Mouse (Mus musculus) adrenal gland, postnatal 4 days (tissue): ENCODE data around the gene Dab1. TPM values are rescaled to one million over a fixed set of nuclear protein-coding genes. Genes with fewer than 3 reads are reported as not detected.

Experiments
- DNase-seq, 2 experiments: peaks; one replicate each; pipeline ENCODE4 v3.0.0; 2021 to 2022; ENCODE audit warnings: low spot score in 2 of 2, mixed read lengths in 2 of 2
- total RNA-seq, 2 experiments: library from RNA; stranded (reverse); gene quantifications; 2 replicates each; pipeline ENCODE4 v1.2.3; 2021

Dab1 gene
- total RNA-seq, 2 experiments from 2014 or later: 2.1 to 4.3 TPM

DNA sequence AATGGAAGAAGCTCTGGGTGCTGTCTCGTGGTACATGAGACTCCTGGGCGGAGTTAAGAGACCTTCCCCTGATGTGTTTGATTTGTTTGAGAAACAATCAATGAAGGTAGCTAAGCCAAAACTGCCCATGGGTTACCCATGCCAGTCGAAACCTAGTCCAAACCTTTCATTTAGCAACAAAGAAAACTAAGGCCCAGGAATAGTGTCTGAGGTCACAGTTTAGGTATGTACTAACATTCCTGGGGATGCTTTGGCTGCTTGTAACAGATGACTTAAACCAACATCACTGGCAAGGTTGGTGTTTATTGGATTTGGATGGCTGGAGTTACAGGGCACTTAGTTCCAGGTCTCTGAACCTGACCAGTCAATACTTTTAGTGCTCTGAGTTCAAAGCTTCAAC is 610.1 kb downstream of the Dab1 start:
- no peak for DNase-seq

DNA sequence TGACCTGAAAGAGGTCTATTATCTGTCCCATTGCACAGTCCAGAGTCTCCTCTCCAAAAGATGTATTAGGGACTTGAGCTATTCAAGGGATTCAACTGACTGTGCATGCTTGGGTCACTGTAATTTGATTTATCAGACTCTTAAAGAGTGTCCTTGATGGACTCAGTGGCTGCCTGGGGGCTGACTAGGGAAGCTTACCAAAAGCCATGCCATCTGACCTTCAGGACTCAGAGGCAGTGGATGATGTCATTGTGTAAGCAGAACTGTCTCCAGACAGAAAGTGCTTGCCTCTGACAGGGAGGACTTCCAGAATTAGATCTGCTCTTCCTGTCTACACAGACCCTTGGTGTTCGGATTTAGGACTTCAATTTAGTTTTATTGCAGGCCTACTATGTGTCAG is 627.3 kb downstream of the Dab1 start:
- no peak for DNase-seq

DNA sequence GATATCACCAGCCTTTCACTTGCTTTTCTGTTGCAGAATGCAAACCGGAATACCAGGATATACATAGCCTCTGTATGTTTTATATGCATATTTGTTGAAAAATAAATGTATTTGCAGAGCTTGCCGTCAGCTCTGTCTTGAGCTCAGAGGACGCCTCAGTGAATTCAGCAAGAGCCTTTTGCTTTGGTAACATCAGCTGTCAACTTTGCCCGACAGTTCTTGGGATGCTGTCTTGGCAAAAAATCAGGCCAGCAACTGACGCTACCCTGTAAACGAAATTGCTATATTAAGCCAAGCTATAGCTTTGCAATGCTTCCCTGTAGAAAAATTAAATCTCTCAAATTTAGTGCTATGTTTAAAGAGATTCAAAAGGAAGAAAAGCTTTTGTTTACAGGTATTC is 630.3 kb downstream of the Dab1 start:
- no peak for DNase-seq

- DNase-seq: no peak
Observed at GRCm38 (mm10) chr4:104257776-104258175, 638.6 kb downstream of the Dab1 start.

DNA sequence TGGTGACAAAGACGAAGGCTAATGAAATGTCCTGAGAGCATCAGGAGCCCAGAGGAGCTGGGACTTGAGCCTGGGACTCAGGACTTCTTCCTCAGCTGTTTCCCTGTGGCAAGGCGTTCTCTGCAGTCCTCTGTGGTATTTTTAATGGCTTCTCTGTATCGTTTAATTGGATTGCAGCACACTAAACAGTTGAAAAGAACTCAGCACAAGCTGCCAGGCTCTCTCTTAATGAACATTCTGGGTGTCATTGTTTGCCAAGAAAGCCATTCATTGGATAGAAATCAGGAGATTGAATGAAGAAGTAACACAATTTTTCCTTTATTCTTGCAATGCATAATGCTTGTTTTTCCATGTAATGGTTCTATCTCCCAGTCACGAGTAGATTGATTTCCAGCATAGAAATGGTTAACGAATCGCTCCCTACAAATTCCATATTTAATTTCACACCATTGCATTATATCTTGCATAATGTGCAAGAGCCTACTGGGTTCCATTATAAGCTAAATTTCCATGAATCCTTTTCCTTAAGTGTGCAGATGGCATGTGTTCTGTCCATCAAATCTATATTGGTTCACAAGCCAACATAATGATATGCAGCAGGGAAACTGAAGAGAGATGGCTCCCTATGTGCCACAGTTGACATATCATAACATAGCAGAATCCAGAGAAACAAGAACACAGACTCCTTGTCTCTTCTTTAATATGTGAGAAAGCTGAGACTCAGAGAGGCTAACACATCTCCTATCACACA is 650.4 kb downstream of the Dab1 start:
- no peak for DNase-seq

GRCm38 (mm10) chr4:104270173-104270557 is 651.0 kb downstream of the Dab1 start:
- no peak for DNase-seq

- DNase-seq: no peak
Observed at GRCm38 (mm10) chr4:104275260-104275659, 656.1 kb downstream of the Dab1 start.

DNA sequence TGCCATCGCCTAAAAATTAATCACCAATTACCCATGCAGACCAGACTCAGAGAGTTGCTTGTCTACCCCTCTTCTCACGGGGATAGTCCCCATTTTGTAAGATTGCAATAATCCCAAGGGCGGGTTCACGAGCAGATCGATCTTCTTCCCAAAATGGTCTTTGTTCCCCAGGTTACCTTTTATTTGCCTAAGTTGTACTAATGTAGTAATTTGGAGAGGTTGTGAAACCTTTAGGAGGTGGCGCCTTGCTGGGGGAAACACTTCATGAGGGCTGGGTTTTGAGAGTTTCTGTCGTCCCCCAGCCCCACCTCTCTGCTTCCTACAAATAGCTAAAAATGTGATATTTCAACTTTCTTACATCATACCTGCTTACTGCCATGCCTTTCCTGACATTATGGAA is 657.8 kb downstream of the Dab1 start:
- no peak for DNase-seq

DNA sequence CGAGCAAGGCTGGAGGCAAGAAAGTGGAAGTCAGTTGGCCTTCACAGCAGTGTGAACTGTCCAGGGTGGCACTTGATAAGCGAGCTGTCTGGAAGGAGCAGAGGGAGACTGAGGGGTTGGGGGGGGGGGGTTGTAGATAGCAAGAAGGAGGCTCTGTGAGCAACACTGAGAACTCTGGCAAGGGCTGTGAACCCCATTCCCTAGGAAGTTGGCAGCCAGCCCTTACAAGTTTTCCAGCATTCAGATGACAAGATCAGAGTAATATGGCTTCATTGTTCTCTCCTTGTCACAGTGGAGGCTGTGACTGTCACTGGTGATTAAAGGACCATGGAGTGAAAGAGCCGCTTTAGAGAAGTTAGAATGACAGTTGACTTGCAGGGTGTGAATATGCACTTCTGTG is 662.4 kb downstream of the Dab1 start:
- no peak for DNase-seq

- no peak for DNase-seq
Observed at GRCm38 (mm10) chr4:104283906-104284305, 664.7 kb downstream of the Dab1 start.

DNA sequence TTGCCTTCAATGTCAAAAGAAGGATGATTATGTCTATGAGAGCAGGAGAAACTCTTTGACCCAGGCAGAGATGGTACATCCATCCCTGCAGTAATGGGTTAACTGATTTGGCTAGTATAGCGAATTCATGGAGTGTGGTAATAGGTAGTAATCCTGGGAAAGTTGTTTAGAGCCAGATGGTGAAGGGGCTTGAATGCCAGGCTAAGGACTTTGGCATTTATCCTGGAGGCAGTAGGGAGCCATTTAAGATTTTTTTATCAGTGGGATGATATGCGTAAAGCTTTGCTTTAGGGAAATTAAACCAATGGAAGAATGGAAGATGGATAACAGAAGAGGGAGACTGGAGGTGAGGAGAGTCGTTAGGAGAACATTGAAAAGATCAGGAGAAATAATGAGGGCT is 669.2 kb downstream of the Dab1 start:
- no peak for DNase-seq

DNA sequence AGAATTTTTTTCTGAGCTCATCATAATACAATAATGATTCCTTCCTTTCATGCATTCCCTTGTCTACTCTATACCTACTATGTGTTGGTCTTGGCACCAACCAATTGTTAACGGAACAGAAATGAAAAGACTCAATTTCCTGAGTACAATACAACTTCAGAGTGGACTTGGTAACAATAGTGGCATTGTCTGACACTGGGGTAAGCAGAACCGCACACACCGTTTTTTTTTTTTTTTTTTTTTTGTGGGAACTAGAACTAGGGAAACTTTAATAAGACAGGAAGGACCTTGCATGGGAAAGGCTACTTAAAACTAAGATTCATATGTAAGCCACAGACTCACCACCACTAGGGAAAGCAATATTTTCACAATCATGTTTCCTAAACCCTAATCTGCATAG is 682.6 kb downstream of the Dab1 start:
- no peak for DNase-seq

- DNase-seq: no peak
Observed at GRCm38 (mm10) chr4:104302996-104303652, 684.0 kb downstream of the Dab1 start.

- no peak for DNase-seq
Observed at GRCm38 (mm10) chr4:104307781-104308180, 688.6 kb downstream of the Dab1 start.

DNA sequence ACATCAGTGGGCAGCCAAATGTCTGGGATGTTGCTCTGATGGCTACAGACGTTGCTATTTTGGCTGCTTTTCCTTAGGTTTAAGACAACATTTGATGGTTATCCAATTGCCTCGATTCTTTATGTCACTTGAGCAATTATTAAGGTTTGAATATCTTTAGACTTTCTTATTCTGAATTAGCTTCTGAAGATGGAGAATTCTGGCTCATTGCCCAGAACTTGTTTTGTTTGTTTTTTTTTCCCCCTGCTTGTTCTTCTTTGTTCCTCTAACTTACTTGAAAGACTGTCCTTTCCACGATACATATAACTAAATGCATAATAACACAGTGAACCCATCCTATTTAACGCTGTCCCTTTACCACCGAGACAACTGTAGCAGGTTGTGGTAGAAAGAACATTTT is 707.1 kb downstream of the Dab1 start:
- no peak for DNase-seq

GRCm38 (mm10) chr4:104331896-104332295 is 712.7 kb downstream of the Dab1 start:
- no peak for DNase-seq

- no peak for DNase-seq
Observed at GRCm38 (mm10) chr4:104332399-104332798, 713.2 kb downstream of the Dab1 start.

GRCm38 (mm10) chr4:104337279-104337678 is 718.1 kb downstream of the Dab1 start:
- no peak for DNase-seq

- no peak for DNase-seq
Observed at GRCm38 (mm10) chr4:104338382-104338781, 719.2 kb downstream of the Dab1 start.

GRCm38 (mm10) chr4:104361345-104361744 is 742.2 kb downstream of the Dab1 start:
- no peak for DNase-seq

GRCm38 (mm10) chr4:104366491-104366890 is 747.3 kb downstream of the Dab1 start:
- DNase-seq: no peak

DNA sequence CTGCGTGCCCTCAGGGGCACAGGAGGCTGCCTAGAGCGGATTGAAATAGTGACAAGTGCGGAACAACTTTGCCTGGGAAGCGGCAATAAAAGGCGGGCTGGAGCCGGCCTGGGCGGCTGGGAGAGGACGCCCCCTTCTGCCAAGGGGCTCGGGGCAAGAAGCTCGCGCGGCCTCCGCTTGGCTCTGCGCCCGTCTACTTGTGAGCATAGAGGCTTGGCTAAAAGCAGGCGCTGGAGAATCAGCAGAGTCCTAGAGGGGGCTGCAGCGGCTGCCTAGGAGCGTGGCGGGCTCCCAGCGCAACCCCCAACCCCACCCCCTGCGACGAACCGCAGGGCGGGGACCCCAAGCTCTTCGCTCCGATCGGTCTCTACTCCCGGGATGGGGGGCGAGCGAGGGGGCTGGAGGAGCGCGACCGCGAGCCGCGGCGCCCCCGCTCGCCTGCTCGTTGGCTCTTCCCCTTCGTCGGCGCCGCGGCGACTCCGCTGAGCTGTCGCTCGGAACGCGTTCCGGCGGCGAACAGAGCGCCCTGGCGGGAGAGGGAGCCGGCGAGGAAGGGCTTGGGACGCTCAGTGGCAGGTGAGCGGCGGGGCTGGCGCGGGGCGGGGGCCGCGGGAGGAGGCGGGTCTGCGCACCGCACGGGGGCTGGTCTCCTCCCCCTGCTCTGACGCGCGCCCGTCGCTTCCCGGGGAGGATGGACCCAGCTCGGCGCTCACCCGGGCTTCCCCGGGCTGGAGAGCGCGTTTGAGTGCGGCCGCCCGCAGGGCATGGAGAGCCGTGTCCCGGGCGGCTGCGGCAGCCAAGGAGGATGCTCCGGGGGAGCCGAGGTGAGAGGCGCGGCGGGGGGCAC is 748.0 kb downstream of the Dab1 start:
- peak in 1 of 2 experiments; percentile 30 for DNase-seq
